Mouse (Mus musculus) embryo, embryonic 9.5 days (tissue): ENCODE results near the gene Depp1.

Experiments
- DNase-seq: peaks from one replicate; pipeline ENCODE4 v3.0.0-alpha.2; 2017; ENCODE audit errors: extremely low spot score

Gene Depp1

GRCm38 (mm10) chr6:116682317-116682716 lies 31.9 kb downstream of the Depp1 start:
- no peak for DNase-seq

- DNase-seq = no peak
Measured at GRCm38 (mm10) chr6:116693639-116694038, 43.2 kb downstream of the Depp1 start.

DNA sequence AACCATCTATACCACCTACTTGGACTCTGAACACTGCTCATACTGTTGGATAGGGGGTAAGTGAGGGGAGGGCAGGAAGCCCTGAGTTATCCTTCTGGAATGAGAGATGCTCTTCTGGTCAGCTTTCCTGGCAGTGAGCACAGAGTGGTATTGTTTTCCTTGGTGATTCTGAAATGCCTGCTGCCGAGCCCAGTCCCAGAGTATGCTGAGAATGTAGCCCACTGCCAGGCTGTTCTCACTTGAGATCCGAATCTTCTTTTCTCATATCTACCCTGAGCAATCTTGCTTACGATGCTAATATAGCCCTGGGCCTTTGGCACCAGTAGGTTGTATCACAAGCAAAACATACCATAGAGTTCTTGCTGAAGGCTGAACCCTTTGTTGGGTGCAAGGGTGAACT lies 43.9 kb downstream of the Depp1 start:
- no peak for DNase-seq

DNA sequence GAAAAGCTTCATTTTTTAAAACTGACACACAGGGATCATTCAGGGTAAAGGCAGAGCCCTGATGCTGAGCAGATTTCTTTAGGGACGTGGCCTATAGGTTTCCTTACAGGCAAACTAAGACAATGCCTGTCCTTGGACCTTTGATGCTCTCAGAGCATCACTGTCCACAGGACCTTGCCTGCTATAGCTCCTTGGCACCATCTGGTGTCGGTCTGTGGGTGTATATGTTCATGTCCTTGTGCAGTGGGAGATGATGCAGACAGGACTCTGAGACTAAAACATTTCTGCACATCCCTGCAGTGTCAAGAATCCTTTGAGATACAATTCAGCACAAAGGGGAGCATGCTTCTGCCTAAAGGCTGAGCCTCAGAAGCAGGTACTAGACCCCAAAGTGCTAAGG lies 47.0 kb downstream of the Depp1 start:
- no peak for DNase-seq

- DNase-seq = no peak
Measured at GRCm38 (mm10) chr6:116697896-116698425, 47.6 kb downstream of the Depp1 start.

- DNase-seq = no peak
Measured at GRCm38 (mm10) chr6:116700821-116701220, 50.4 kb downstream of the Depp1 start.
